Mouse (Mus musculus) stomach, postnatal 0 days (tissue): ENCODE data around the gene Mok. TPM values are rescaled to one million over a fixed set of nuclear protein-coding genes. Genes with fewer than 3 reads are reported as not detected.

Experiments
- ATAC-seq: fragments of 200-750 bp; cut with Nextera tagmentation; 2 replicates; pipeline ENCODE4 v1.8.0; 2017; ENCODE audit not compliant: low FRiP score, low TSS enrichment
- DNase-seq: peaks from one replicate; pipeline ENCODE4 v3.0.0-alpha.2; 2016; ENCODE audit warnings: low spot score
- H3K27ac ChIP-seq: fragments of 300-500 bp; sonication (generic); replicated peaks from 2 replicates; pipeline ENCODE4 v1.5.1; 2014; ENCODE audit warnings: mild to moderate bottlenecking, control low read depth
- H3K27me3 ChIP-seq: fragments of 300-500 bp; sonication (generic); 2 replicates; pipeline ENCODE4 v1.6.1; 2014; ENCODE audit warnings: low read length; ENCODE audit not compliant: control insufficient read depth, insufficient read depth
- H3K36me3 ChIP-seq: fragments of 300-500 bp; sonication (generic); 2 replicates; pipeline ENCODE4 v1.6.1; 2014; ENCODE audit warnings: low read length, mixed read lengths; ENCODE audit not compliant: control insufficient read depth, insufficient read depth
- H3K4me1 ChIP-seq: fragments of 300-500 bp; sonication (generic); replicated peaks from 2 replicates; pipeline ENCODE4 v1.6.1; 2014; ENCODE audit warnings: antibody characterized with exemption; ENCODE audit not compliant: control insufficient read depth, insufficient read depth
- H3K4me2 ChIP-seq: fragments of 300-500 bp; sonication (generic); replicated peaks from 2 replicates; pipeline ENCODE4 v1.6.1; 2014; ENCODE audit warnings: low read depth, mild to moderate bottlenecking, control low read depth, moderate library complexity
- H3K4me3 ChIP-seq: fragments of 300-500 bp; sonication (generic); 2 replicates; pipeline ENCODE4 v1.5.1; 2014; ENCODE audit warnings: low read depth, low read length, control low read depth
- H3K9ac ChIP-seq: fragments of 300-500 bp; sonication (generic); 2 replicates; pipeline ENCODE4 v1.6.1; 2014; ENCODE audit warnings: mild to moderate bottlenecking, low read length, control low read depth, mixed read lengths
- H3K9me3 ChIP-seq: fragments of 300-500 bp; sonication (generic); 2 replicates; pipeline ENCODE4 v1.6.1; 2016; ENCODE audit warnings: low read length; ENCODE audit not compliant: control insufficient read depth
- CTCF ChIP-seq: IDR thresholded peaks from 2 replicates; pipeline ENCODE4 v1.5.1; 2016; ENCODE audit warnings: antibody characterized with exemption, low read depth, mild to moderate bottlenecking, moderate library complexity
- EP300 ChIP-seq: optimal IDR thresholded peaks from 2 replicates; pipeline ENCODE3; 2016; ENCODE audit warnings: antibody characterized with exemption
- WGBS: fragments of 180-500 bp; shearing (Covaris S2); extraction: QIAGEN DNeasy Blood & Tissue Kit; methylation state at CpG from one replicate; pipeline ENCODE4 v1.1.7; 2014; 5-methylcytosine and 5-hydroxymethylcytosine counted together
- polyA plus RNA-seq: library from polyadenylated mRNA; unstranded; fragments of >200 nt; fragmentation: Nextera tagmentation; extraction: Ambion mirVana; gene quantifications from 2 replicates; pipeline ENCODE4 v1.2.1, GENCODE M21; 2015

The Mok gene
- polyA plus RNA-seq, 1 experiment from 2014 or later = 0.95 TPM

GRCm38 (mm10) chr12:110808848-110809247 lies 31.9 kb downstream of the Mok start:
- TF ChIP-seq EP300 = no peak
- no peak for TF ChIP-seq CTCF

GRCm38 (mm10) chr12:110808430-110808829 lies 32.3 kb downstream of the Mok start:
- 64% methylated on average over 10 of the region's 10 CpGs for WGBS
- no peak overlapping the region; the same call in 1 of the 2 replicates for H3K27ac ChIP-seq
- no peak for ATAC-seq

More at GRCm38 (mm10) chr12:110808848-110809247, 31.9 kb downstream of the Mok start:
- no peaks in the 10 kb centered on the region for H3K9me3 ChIP-seq
- no peak overlapping the region for H3K4me2 ChIP-seq
- ATAC-seq (no peak), DNase-seq (no peak)
- no peak overlapping the region for H3K4me3 ChIP-seq
- no peak overlapping the region for H3K9ac ChIP-seq
- 65% methylated on average over 5 of the region's 5 CpGs for WGBS
- no peaks in the 10 kb centered on the region for H3K36me3 ChIP-seq
- no peak overlapping the region for H3K27ac ChIP-seq
- no peaks in the 10 kb centered on the region for H3K4me1 ChIP-seq
- no peaks in the 10 kb centered on the region for H3K27me3 ChIP-seq

GRCm38 (mm10) chr12:110806301-110806970 lies 34.3 kb downstream of the Mok start:
- Histone ChIP-seq H3K4me1 (peaks cover 2% of the 10 kb centered on the region; the same call in 1 of the 2 replicates), H3K4me3 (no peak overlapping the region), H3K27me3 (no peaks in the 10 kb centered on the region), H3K36me3 (no peaks in the 10 kb centered on the region), H3K9me3 (no peaks in the 10 kb centered on the region), H3K27ac (no peak overlapping the region), H3K4me2 (no peak overlapping the region), H3K9ac (no peak overlapping the region)
- ATAC-seq = no peak
- DNase-seq = peak; percentile 33
- TF ChIP-seq CTCF (peak; percentile 53), EP300 (no peak)
- WGBS = 82% methylated on average over 3 of the region's 3 CpGs

More at GRCm38 (mm10) chr12:110808430-110808829, 32.3 kb downstream of the Mok start:
- H3K27me3 ChIP-seq = no peaks in the 10 kb centered on the region
- DNase-seq = no peak
- no peak overlapping the region for H3K4me3 ChIP-seq
- H3K36me3 ChIP-seq = no peaks in the 10 kb centered on the region
- no peaks in the 10 kb centered on the region for H3K9me3 ChIP-seq
- H3K4me2 ChIP-seq = no peak overlapping the region
- no peaks in the 10 kb centered on the region for H3K4me1 ChIP-seq
- TF ChIP-seq CTCF (no peak), EP300 (no peak)
- H3K9ac ChIP-seq = no peak overlapping the region

- Histone ChIP-seq H3K9me3 (no peaks in the 10 kb centered on the region), H3K9ac (no peak overlapping the region), H3K36me3 (no peaks in the 10 kb centered on the region), H3K4me3 (no peak overlapping the region), H3K4me1 (peaks cover 2% of the 10 kb centered on the region; the same call in 1 of the 2 replicates), H3K27me3 (no peaks in the 10 kb centered on the region), H3K4me2 (no peak overlapping the region), H3K27ac (no peak overlapping the region)
- ATAC-seq = no peak
- 43% methylated on average over 10 of the region's 10 CpGs for WGBS
- TF ChIP-seq CTCF = no peak
- no peak for TF ChIP-seq EP300
- DNase-seq = no peak
Measured at GRCm38 (mm10) chr12:110804261-110804660, 36.5 kb downstream of the Mok start.

- no peak overlapping the region for H3K4me3 ChIP-seq
- TF ChIP-seq CTCF = no peak
- no peak for TF ChIP-seq EP300
- H3K4me2 ChIP-seq = no peak overlapping the region
- 62% methylated on average over 5 of the region's 5 CpGs for WGBS
- DNase-seq (no peak), ATAC-seq (0 out of 2 replicates have a peak, but pooled peaks have one; percentile 31)
- peaks cover 2% of the 10 kb centered on the region; the same call in 1 of the 2 replicates for H3K4me1 ChIP-seq
- H3K27me3 ChIP-seq = no peaks in the 10 kb centered on the region
- no peaks in the 10 kb centered on the region for H3K36me3 ChIP-seq
- H3K27ac ChIP-seq = no peak overlapping the region
- no peaks in the 10 kb centered on the region for H3K9me3 ChIP-seq
- H3K9ac ChIP-seq = no peak overlapping the region
Measured at GRCm38 (mm10) chr12:110802674-110803297, 38.0 kb downstream of the Mok start.

GRCm38 (mm10) chr12:110801876-110802464 lies 38.8 kb downstream of the Mok start:
- ATAC-seq (no peak), DNase-seq (no peak)
- H3K36me3 ChIP-seq = no peaks in the 10 kb centered on the region
- H3K4me2 ChIP-seq = no peak overlapping the region
- peaks cover 2% of the 10 kb centered on the region; the same call in 1 of the 2 replicates for H3K4me1 ChIP-seq
- TF ChIP-seq CTCF = no peak
- TF ChIP-seq EP300 = no peak
- WGBS = 49% methylated on average over 10 of the region's 10 CpGs
- no peaks in the 10 kb centered on the region for H3K9me3 ChIP-seq
- H3K4me3 ChIP-seq = no peak overlapping the region
- no peaks in the 10 kb centered on the region for H3K27me3 ChIP-seq
- no peak overlapping the region for H3K9ac ChIP-seq
- H3K27ac ChIP-seq = no peak overlapping the region
